Mouse (Mus musculus): ENCODE measurements around the gene Mpeg1. TPM values are rescaled to one million over a fixed set of nuclear protein-coding genes. Genes with fewer than 3 reads are reported as not detected.
A peak's percentile ranks its signal among the peaks of the same experiment; 100 is the strongest.

Gene Mpeg1
- total RNA-seq, 2 experiments from 2014 or later: 46.2 to 101 TPM

- ATAC-seq (replicated peaks; ENCODE audit: low FRiP score, poor library complexity, severe bottlenecking): no peak
Measured at GRCm38 (mm10) chr19:12488969-12489674, 28.5 kb downstream of the Mpeg1 start.

GRCm38 (mm10) chr19:12489675-12490570 is 29.3 kb downstream of the Mpeg1 start:
- ATAC-seq (replicated peaks; ENCODE audit: low FRiP score, poor library complexity, severe bottlenecking): no peak

- no peak for ATAC-seq (replicated peaks; ENCODE audit: low FRiP score, poor library complexity, severe bottlenecking)
Measured at GRCm38 (mm10) chr19:12491636-12492035, 31.1 kb downstream of the Mpeg1 start.

GRCm38 (mm10) chr19:12493453-12494186 is 33.0 kb downstream of the Mpeg1 start:
- no peak for ATAC-seq (replicated peaks; ENCODE audit: low FRiP score, poor library complexity, severe bottlenecking)

- no peak for ATAC-seq (replicated peaks; ENCODE audit: low FRiP score, poor library complexity, severe bottlenecking)
Measured at GRCm38 (mm10) chr19:12494187-12494458, 33.5 kb downstream of the Mpeg1 start.

- no peak for ATAC-seq (replicated peaks; ENCODE audit: low FRiP score, poor library complexity, severe bottlenecking)
Measured at GRCm38 (mm10) chr19:12494972-12495535, 34.5 kb downstream of the Mpeg1 start.

GRCm38 (mm10) chr19:12496241-12496640 is 35.7 kb downstream of the Mpeg1 start:
- ATAC-seq (replicated peaks; ENCODE audit: low FRiP score, poor library complexity, severe bottlenecking): no peak

- ATAC-seq (replicated peaks; ENCODE audit: low FRiP score, poor library complexity, severe bottlenecking): no peak
Measured at GRCm38 (mm10) chr19:12497909-12498308, 37.3 kb downstream of the Mpeg1 start.

GRCm38 (mm10) chr19:12498321-12498720 is 37.7 kb downstream of the Mpeg1 start:
- no peak for ATAC-seq (replicated peaks; ENCODE audit: low FRiP score, poor library complexity, severe bottlenecking)

GRCm38 (mm10) chr19:12498941-12499340 is 38.4 kb downstream of the Mpeg1 start:
- no peak for ATAC-seq (replicated peaks; ENCODE audit: low FRiP score, poor library complexity, severe bottlenecking)

GRCm38 (mm10) chr19:12499485-12499884 is 38.9 kb downstream of the Mpeg1 start:
- ATAC-seq (replicated peaks; ENCODE audit: low FRiP score, poor library complexity, severe bottlenecking): no peak

GRCm38 (mm10) chr19:12500124-12500523 is 39.5 kb downstream of the Mpeg1 start:
- ATAC-seq (replicated peaks; ENCODE audit: low FRiP score, poor library complexity, severe bottlenecking): no peak

GRCm38 (mm10) chr19:12500881-12501311 is 40.3 kb downstream of the Mpeg1 start:
- ATAC-seq (replicated peaks; ENCODE audit: low FRiP score, poor library complexity, severe bottlenecking): no peak

- peak; percentile 77 for ATAC-seq (replicated peaks; ENCODE audit: low FRiP score, poor library complexity, severe bottlenecking)
Measured at GRCm38 (mm10) chr19:12501370-12502347, 41.1 kb downstream of the Mpeg1 start, which contains the start of gene Dtx4. TSS of gene Dtx4 (minus strand) at chr19:12501454.

- ATAC-seq (replicated peaks; ENCODE audit: low FRiP score, poor library complexity, severe bottlenecking): no peak
Measured at GRCm38 (mm10) chr19:12502756-12503155, 42.2 kb downstream of the Mpeg1 start.

GRCm38 (mm10) chr19:12514621-12515020 is 54.0 kb downstream of the Mpeg1 start:
- ATAC-seq (replicated peaks; ENCODE audit: low FRiP score, poor library complexity, severe bottlenecking): no peak
